Mouse (Mus musculus): ENCODE data around the gene Tbccd1. TPM values are rescaled to one million over a fixed set of nuclear protein-coding genes. Genes with fewer than 3 reads are reported as not detected.
A peak's percentile ranks its signal among the peaks of the same experiment; 100 is the strongest.

Gene Tbccd1
- 12.5 and 13.6 TPM in 2 replicates for total RNA-seq (2015; ENCODE audit: low replicate concordance)
- 21.0 and 21.3 TPM in 2 replicates for total RNA-seq (2017; ENCODE audit: low replicate concordance)

DNA sequence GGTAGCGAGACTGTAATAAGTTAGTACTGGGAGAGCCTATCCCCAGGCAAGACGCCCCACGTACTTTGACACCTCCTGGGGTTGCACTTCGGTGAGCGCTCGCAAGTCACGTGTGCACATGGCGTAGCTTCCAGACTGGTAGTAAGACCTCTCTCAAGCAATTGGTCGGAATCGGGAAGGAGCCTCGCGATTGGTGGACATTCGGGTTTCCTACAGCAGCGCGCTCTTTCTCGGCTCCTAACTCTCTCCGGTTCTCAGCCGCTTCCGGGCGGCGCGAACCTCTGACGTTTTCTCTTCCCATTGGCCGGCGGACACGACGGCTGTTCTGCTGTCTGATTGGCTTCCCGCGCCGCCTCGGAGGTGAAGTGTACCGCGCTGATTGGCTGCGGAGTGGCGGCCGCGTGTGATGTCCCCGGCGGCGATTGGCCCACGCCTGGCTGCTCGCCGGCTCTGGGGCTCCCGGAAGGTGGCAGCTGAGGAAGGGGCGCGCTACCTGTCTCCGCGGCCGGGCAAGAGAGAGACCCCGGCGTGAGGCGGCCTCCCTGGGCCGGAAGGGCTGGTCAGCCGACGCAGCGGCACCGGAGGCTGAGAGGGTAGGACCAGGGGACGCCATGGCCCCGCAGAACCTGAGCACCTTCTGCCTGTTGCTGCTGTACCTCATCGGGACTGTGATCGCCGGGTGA lies at the start of gene Tbccd1, which contains the start of gene Dnajb11:
Gene Tbccd1 (minus strand): TSS at position 239 of the 683 bp plus-strand sequence.
Gene Dnajb11 (plus strand): TSS at position 415 of the 683 bp plus-strand sequence.
- peak; percentile 92 for ATAC-seq (replicated peaks; ENCODE audit: low FRiP score, poor library complexity, severe bottlenecking)

DNA sequence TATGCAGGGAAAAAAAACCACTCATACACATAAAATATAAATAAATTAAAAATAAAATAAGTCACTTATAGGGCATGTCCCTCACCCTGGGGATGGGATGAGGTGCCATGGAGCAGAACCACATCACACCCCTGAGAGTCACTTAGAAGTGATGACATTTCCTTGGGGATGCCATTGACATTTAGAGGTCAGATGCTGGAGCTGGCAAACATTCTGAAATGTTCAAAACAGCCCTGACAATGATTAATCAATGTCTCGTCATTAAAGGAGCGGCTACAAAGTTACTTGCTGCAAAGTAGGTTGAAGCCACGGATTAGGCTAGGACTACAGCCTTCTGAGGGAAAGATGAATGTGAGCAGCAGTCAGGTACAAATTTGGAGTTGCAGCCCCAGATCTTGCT lies 43.9 kb upstream of the Tbccd1 start:
- no peak for ATAC-seq (replicated peaks; ENCODE audit: low FRiP score, poor library complexity, severe bottlenecking)

DNA sequence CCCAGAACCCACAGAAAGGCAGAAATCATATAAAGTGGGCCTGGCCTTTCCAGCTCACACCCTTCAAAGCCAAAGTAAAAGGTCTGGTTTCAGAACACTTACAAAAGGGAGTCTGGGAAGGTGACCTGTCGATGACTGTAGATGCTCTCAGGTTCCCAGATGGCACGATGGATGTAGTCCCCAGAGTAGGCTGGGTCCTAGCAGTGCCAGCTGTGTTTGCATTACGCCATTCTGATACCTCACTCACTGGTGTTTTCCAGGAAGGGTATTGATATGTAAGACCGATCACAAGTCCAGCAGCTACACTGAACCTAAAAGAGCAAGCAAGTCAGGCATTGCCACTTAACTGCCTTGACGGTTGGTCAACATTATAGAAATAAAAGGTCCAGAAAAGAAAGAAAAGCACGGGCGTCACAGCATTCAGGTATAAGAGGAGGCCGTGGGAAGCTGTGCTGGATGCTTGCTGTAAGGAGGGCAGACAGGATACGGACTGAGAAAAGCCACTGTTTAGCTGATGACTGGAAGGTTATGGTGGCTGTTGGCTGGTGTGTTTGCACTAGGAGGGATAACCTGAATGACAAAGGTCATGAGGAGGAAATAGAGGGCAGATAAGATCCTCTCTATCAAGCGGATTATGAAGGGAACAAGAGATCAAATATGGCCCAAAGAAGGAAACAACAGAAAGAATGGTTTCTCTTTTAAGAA lies 42.5 kb upstream of the Tbccd1 start:
- ATAC-seq (replicated peaks; ENCODE audit: low FRiP score, poor library complexity, severe bottlenecking): no peak

DNA sequence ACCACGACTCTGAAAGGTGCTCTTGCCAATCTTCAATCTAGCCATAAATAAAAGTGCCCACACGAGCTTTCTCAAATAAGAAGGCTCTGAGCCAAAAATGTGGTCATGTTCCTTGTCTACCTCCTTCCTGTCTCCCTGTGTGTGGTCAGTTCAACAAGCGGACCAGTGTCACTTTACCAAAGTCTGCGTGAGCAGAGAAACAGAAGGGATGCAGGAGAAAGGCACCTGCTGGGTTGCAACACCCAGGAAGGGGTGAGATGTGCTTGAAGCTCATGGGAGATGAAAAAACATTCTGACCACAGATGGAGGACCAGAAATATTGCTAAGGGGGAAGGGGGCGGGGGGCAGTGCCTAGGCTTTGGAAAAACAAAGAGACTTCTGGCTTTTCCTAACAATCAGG lies 41.9 kb upstream of the Tbccd1 start:
- ATAC-seq (replicated peaks; ENCODE audit: low FRiP score, poor library complexity, severe bottlenecking): no peak

DNA sequence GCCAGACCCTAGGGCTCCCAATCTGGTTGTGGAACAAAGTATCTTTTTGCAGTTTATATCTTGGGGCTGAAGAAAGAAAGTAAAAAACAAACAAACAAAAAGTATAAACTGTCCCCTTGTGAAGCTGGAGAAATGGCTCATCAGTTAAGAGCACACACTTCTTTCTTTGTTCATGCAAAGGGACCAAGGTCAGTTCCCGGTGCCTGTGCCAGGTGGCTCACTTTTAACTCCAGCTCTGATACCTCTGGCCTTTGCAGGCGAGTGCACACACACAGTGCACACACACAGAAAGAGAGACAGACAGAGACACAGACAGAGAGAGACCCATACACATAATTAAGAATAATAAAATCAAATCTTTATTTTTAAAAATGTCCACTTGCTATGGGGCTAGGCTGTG lies 39.1 kb upstream of the Tbccd1 start:
- no peak for ATAC-seq (replicated peaks; ENCODE audit: low FRiP score, poor library complexity, severe bottlenecking)

DNA sequence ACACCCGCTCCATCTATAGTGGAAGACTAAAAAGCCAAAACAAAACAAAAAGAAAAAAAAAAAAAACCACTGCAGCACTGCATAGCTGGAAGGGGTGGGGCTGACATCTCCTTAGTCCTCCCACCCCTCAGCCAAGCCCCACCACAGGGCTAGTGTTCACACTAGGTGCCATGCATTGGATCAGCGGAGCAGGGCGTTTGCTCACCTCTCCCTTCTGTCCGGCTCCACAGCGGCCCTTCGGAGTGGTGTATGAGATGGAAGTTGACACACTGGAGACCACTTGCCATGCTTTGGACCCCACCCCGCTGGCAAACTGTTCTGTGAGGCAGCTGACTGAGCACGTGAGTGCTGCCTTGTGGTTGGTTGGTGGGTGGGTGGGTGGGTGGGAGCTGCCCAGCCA lies 36.6 kb upstream of the Tbccd1 start:
- no peak for ATAC-seq (replicated peaks; ENCODE audit: low FRiP score, poor library complexity, severe bottlenecking)

DNA sequence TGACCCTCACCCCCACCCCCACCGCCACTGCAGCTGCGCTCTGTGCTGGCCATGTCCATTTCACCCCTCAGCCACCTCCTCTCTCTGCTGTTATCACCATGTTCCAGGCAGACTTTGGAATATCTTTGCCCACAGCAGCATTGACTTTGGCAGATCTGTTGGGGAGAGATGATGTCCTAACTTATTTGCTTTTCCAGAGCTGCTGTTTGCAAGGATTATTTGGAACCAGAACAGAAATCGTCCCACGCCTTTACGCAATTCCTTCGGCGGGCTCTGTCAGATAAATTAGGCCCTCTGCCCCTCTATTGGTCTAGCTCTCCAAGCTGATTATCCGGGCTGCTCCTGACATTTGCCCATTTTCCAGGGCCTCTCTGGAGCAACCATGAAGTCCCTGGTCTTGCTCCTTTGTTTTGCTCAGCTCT lies 34.3 kb upstream of the Tbccd1 start:
- ATAC-seq (replicated peaks; ENCODE audit: low FRiP score, poor library complexity, severe bottlenecking): no peak

DNA sequence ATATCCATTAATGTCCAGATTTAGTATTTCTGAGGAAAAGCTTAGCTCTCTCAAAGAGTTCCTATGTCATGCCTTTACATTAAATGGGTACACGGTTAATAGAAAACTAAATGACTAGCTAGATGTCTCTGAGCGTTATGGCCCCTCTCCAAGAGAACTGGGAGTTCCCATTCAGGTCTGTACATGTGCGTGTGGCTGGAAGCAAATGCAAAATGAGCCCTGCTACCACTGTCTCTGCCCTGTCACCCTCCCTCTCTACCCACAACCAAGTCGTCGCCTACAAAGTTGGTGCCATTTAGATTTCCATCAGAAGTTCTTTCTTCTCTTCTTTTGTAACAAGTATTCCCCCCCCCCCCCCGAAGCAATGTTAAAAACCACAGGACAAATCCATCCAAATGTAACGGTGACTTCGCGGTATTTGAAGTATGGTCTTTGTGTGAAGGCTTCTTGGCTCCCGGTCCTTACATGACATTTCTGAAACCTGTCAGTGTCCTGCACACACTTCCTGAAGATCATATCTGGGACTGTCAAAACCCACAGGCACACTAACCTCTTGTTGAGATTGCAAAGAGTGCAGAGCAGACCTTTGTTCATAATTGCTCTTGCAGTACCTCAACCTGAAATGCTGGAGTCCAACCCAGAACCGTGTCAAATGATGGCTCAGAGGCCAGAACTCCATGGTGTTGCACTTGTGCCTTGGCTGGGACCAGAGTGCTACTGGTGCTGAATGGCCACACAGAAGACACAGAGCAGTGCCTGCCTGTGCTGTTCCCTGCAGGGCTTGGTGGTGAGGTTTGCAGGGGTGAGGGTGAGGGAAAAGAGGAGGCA lies 33.4 kb upstream of the Tbccd1 start, which contains the start of gene Ahsg:
Gene Ahsg (plus strand): TSS at position 595 of the 828 bp plus-strand sequence.
- ATAC-seq (replicated peaks; ENCODE audit: low FRiP score, poor library complexity, severe bottlenecking): no peak

DNA sequence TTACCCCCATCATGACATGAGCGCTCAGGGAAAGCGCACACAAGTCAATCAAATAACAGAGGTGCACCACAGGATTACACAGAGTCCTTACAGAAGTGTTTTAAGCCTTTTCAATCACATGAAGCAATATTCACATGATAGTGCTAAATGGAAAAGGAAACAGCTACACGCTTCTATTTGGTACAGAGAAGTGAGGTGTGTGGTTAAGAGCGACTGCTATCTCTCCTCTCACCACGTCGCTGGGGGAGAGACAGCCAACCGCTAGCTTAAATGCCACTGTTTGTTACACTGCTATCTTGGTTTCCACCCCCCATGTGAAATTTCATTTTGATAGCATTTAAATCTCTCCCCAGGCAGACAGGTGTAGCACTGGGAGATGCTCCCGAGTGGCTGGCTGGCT lies 32.2 kb upstream of the Tbccd1 start:
- no peak for ATAC-seq (replicated peaks; ENCODE audit: low FRiP score, poor library complexity, severe bottlenecking)

DNA sequence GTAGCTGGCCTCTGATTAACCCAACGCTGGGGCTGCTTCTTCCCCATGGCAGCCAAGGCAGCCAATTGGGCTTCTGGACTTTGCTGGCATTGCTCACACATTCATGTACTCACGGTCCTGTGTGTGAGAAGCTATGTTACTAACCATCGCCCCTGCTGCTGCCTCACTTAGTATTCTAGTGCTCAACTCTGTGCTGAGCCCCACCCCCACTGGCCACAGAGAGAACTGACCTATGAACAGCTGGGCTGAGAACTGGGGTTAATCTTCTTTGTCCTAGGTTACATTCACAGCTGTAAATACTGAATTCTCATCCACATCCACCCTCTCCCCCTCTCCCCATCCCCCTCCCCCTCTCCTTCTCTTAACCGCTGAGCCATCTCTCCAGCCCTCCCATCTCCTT lies 31.4 kb upstream of the Tbccd1 start:
- ATAC-seq (replicated peaks; ENCODE audit: low FRiP score, poor library complexity, severe bottlenecking): no peak

DNA sequence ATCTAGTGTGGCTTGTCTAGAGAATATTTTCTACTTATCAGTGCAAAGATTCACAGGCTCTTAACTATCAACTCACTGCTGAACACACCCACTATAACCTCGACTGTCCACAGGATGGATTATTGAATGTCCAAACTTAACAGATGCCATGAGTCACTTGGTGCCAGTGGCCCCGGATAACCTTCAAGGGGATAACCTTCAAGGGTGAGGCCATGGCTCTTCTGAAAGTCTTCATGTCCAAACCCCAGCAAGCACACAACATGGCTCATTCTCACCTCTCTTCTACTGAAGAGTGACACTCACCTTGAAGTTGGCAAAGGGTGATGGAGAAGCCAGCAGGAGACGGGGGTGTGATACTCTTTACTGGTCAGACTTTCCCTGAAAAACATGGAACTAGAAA lies 29.3 kb upstream of the Tbccd1 start:
- no peak for ATAC-seq (replicated peaks; ENCODE audit: low FRiP score, poor library complexity, severe bottlenecking)

DNA sequence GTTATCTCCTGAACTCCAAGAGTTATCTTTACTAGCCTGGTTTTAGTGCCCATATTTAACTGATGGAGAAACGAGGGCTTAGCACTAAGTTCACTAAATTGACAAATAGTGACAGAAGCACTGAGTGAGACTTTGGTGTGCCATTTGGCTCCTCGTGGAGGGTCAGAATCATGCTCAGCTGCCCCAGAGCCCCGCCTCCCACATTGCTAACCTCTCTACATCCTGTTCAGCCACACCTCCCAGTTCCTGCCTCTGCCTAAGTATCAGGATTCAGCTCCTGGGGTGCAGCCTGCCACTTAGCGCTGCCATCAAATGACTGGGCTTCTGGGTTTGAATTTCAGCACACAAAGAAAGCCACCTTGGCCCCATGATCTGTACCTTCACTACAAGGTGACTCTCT lies 27.9 kb upstream of the Tbccd1 start:
- ATAC-seq (replicated peaks; ENCODE audit: low FRiP score, poor library complexity, severe bottlenecking): no peak

DNA sequence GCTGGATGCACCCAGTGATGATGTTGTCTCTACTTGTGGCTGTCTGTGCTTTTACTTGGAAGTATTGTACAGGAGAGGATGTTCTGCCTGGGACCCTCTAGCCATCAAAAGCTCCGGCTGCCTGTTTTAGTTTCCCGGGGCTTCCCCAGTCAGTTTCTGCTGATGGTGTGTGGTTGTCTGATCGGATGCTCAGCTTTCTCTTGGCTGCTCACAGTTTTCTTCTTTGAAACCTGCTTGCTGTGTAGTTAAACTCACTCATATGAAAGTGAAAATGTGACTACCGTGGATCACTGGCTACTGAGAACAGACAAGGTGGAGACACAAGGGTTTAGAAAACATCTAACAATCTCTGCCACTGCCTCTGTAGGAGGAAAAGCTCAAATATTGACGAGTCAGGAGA lies 26.0 kb upstream of the Tbccd1 start:
- no peak for ATAC-seq (replicated peaks; ENCODE audit: low FRiP score, poor library complexity, severe bottlenecking)

DNA sequence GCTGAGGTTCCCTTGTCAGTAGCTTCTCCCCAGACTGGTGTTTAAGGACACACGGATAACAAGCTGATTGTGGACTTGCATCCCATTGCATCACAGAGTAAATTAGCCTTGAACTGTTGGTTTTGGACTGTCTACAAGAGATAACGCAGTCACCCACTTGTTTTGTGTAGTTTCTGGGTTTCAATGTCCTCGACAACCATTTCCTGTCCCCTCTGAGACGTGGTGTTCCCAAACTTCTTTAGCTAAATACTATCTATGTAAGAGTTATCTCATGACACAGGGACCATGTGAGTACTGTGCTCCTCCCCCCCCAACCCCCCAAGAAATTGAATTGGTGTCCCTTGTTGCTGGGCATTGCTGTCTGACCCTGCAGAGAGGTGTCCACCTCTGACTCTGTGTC lies 24.0 kb upstream of the Tbccd1 start:
- no peak for ATAC-seq (replicated peaks; ENCODE audit: low FRiP score, poor library complexity, severe bottlenecking)

DNA sequence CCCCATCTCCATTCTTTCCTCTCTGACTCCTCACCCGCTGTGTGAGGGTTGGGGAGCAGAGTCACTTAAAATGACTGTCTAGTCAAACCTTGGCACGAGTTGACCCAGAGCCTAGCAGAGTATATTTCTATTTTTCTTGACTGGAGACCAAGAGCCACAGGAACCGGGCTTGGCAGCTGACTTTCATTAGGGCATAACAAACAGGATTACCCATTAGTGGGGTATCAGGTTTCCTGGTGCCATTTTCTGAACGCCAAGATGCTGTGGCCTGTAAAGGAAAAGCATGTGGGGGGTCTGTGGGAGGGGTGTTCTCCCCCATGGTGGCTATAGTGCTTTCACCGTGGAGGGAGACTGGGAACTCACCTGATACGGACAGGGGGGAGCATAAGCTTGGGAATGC lies 23.4 kb upstream of the Tbccd1 start:
- no peak for ATAC-seq (replicated peaks; ENCODE audit: low FRiP score, poor library complexity, severe bottlenecking)

DNA sequence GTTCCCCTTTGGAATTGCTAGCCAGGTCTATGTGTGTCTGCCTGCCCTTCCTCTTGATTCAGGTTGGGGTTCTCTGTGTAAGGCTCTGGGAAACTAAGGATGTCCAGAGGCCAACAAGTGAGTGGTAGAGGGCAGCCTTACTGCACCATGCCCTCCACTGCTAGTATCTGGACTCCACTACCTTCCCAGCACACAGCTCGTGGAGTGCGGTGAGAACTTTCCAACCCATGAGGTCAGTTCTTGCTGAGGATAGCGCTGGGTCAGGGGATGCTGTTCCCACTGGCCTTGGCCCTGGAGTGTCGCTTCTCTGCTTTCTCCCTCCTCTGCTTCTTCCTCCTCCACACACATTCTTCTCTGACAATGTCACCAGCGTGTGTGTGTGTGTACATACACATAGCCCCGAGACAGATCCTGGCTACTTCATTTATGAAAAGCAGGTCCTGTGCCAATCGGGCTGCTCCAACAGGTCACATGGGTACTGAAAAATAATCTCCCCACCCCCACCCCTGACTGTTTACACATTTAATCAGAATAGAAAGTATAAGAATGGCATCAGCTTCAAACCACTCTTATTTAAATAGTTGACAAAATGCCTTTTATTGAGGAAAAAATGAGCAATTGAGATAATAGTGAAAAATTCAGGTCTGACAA lies 22.6 kb upstream of the Tbccd1 start:
- ATAC-seq (replicated peaks; ENCODE audit: low FRiP score, poor library complexity, severe bottlenecking): no peak

DNA sequence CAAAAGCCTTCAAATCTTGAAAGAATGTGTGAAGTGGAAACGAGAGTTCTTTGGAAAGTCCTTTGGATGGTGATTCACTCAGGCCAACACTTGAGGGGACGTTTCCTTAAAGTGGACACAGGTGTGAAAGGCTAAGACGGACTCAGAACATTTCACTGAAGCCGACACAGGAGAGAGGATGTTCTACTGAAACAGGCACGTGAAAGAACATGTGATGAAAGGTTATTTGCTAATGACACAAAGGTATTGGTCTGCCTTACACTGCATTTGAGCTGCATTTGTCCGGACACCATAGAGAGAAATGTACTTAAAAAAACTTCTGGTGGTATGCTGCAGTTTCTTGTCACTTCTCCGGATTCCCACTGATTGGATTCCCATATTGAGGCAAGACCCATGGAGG lies 21.2 kb upstream of the Tbccd1 start:
- ATAC-seq (replicated peaks; ENCODE audit: low FRiP score, poor library complexity, severe bottlenecking): no peak

DNA sequence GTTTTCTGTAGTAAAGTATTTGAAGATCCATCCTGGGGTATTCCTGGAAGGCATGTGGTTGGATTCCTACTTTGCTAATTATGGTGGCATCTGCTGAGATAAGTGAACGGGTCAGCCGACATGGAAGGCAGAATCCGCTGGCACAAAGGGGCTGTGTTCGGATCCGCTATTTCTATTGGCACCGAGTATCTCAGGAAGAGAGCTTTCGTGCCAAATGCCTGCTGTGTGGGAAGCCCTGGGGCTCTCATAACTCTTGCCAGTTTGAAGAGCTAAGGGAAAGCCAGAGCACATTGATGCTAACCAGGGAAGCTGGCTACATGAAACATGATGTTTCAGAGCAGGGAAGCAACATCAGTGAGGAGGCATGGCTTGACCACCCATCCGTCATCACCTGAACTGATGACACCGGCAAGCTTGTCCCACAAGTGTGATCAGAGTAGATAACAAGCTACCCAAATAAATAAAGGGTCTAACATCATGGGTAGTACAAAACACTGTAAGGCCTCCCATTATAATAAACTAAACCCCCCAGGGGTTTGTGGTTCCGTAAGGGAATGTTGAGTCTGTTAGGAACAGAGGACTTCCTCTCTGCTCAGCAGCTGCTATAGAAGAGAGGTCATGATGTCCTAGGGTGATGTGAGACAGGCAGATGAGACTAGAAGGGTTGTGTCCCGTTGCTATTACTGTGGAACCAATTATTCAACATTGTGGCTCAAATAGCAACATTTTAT lies 20.4 kb upstream of the Tbccd1 start:
- no peak for ATAC-seq (replicated peaks; ENCODE audit: low FRiP score, poor library complexity, severe bottlenecking)

Data from erythroblast, adult 5-6 weeks (primary cell).